In the genomic region with DNA sequence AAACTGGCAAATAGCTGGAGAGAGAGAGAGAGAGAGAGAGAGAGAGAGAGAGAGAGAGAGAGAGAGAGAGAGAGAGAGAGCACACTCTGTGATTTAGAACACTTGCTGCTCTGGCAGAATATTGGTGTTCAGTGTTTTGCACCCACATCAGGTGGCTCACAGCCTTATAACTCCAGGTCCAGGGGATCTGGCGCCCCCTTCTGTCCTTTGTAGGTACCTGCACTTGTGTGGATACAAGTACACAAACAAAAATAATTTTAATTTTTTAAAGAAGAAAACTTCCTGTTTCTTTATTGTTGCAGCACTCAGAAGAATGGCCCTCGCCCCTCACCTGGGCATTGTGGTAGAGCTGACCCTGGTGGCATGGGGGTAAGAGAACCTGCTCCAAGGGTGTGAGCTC, we compare ENCODE assay signal across 8 mouse cellular contexts. TPM values are rescaled to one million over a fixed set of nuclear protein-coding genes. Genes with fewer than 3 reads are reported as not detected.
A peak's percentile ranks its signal among the peaks of the same experiment; 100 is the strongest.
DNase-seq lines count a peak whose midpoint lies in the region; ATAC-seq and TF ChIP-seq lines count a peak whose summit lies in the region.

No protein-coding gene starts in this region.

- no peak overlapping the region for H3K4me3 ChIP-seq in cerebellum, adult 2 months (replicated peaks; ENCODE audit: insufficient read depth, low read depth, low read length)
- no peak overlapping the region for H3K4me3 ChIP-seq in midbrain, embryonic 14.5 days (replicated peaks; ENCODE audit: low read depth, low read length)
- no peak overlapping the region for H3K4me3 ChIP-seq in midbrain, embryonic 10.5 days
- H3K4me3 ChIP-seq in liver, postnatal 0 days (ENCODE audit: low read depth, low read length): no peak overlapping the region

- peak; percentile 73 for TF ChIP-seq CTCF in cerebellum, adult 2 months (IDR thresholded peaks at IDR 0.05; ENCODE audit: borderline replicate concordance, insufficient read depth, low read depth, low read length)
- TF ChIP-seq CTCF in liver, postnatal 0 days (IDR thresholded peaks at IDR 0.05; ENCODE audit: low read depth): peak; percentile 79

- H3K4me2 ChIP-seq in midbrain, embryonic 14.5 days (ENCODE audit: low read length): no peak overlapping the region
- H3K4me2 ChIP-seq in liver, postnatal 0 days (ENCODE audit: low read depth, low read length): no peak overlapping the region

- no peak overlapping the region for H3K27ac ChIP-seq in cerebellum, adult 2 months (ENCODE audit: insufficient read depth, low read length)
- no peak overlapping the region for H3K27ac ChIP-seq in midbrain, embryonic 14.5 days (replicated peaks; ENCODE audit: low read depth, low read length)
- H3K27ac ChIP-seq in midbrain, embryonic 10.5 days (replicated peaks): no peak overlapping the region
- H3K27ac ChIP-seq in liver, postnatal 0 days (ENCODE audit: low read depth): no peak overlapping the region

- H3K36me3 ChIP-seq in midbrain, embryonic 14.5 days (ENCODE audit: control insufficient read depth, insufficient read depth, low read length): no peaks in the 10 kb centered on the region
- no peaks in the 10 kb centered on the region for H3K36me3 ChIP-seq in midbrain, embryonic 10.5 days
- no peaks in the 10 kb centered on the region for H3K36me3 ChIP-seq in liver, postnatal 0 days (replicated peaks; ENCODE audit: insufficient read depth, low read length)

- no peak for ATAC-seq in midbrain, embryonic 14.5 days (ENCODE audit: low FRiP score, low TSS enrichment)
- no peak for ATAC-seq in liver, postnatal 0 days

- no peaks in the 10 kb centered on the region for H3K4me1 ChIP-seq in cerebellum, adult 2 months (ENCODE audit: control insufficient read depth, insufficient read depth, low read length)
- H3K4me1 ChIP-seq in midbrain, embryonic 14.5 days (ENCODE audit: control insufficient read depth, insufficient read depth, low read length): no peaks in the 10 kb centered on the region
- no peaks in the 10 kb centered on the region for H3K4me1 ChIP-seq in midbrain, embryonic 10.5 days
- H3K4me1 ChIP-seq in liver, postnatal 0 days (ENCODE audit: insufficient read depth): no peaks in the 10 kb centered on the region

- TF ChIP-seq POLR2A in cerebellum, adult 2 months (IDR thresholded peaks at IDR 0.05; ENCODE audit: borderline replicate concordance, insufficient read depth, low read length): no peak

- no peak for TF ChIP-seq EP300 in liver, postnatal 0 days (IDR thresholded peaks at IDR 0.05; ENCODE audit: low read depth)

- H3K9ac ChIP-seq in midbrain, embryonic 14.5 days (replicated peaks; ENCODE audit: low read length): no peak overlapping the region
- H3K9ac ChIP-seq in liver, postnatal 0 days (replicated peaks): no peak overlapping the region

- 17% methylated on average over 2 of the region's 2 CpGs for WGBS in cerebellum, adult 2 months
- 15% methylated on average over 2 of the region's 2 CpGs for WGBS in midbrain, embryonic 14.5 days
- WGBS in midbrain, embryonic 10.5 days: 20% methylated on average over 2 of the region's 2 CpGs
- 10% methylated on average over 2 of the region's 2 CpGs for WGBS in liver, postnatal 0 days (ENCODE audit: insufficient replicate concordance)

- no peaks in the 10 kb centered on the region for H3K9me3 ChIP-seq in midbrain, embryonic 14.5 days (ENCODE audit: control insufficient read depth, low read length)
- no peaks in the 10 kb centered on the region for H3K9me3 ChIP-seq in midbrain, embryonic 10.5 days (replicated peaks)
- no peaks in the 10 kb centered on the region for H3K9me3 ChIP-seq in liver, postnatal 0 days (ENCODE audit: low read length)

- no peaks in the 10 kb centered on the region for H3K27me3 ChIP-seq in cerebellum, adult 2 months (ENCODE audit: control insufficient read depth, insufficient read depth, low read length)
- no peaks in the 10 kb centered on the region for H3K27me3 ChIP-seq in midbrain, embryonic 14.5 days (ENCODE audit: control insufficient read depth, insufficient read depth, low read length)
- no peaks in the 10 kb centered on the region for H3K27me3 ChIP-seq in midbrain, embryonic 10.5 days (ENCODE audit: low read depth, poor library complexity, severe bottlenecking)
- 0 out of 2 replicates have a peak, but pooled peaks cover 2% of the 10 kb centered on the region for H3K27me3 ChIP-seq in liver, postnatal 0 days (ENCODE audit: insufficient read depth, low read length)

- DNase-seq in cerebellum, adult 2 months: peak; percentile 33 to 42
- no peak for DNase-seq in cerebellum, postnatal 4 days (ENCODE audit: low spot score in 2 of 2)
- peak; percentile 51 for DNase-seq in midbrain, embryonic 14.5 days
- no peak for DNase-seq in midbrain, embryonic 10.5 days (ENCODE audit: low spot score)
- DNase-seq in cerebellum, postnatal 14 days: peak; percentile 50 to 53
- peak; percentile 55 for DNase-seq in liver, postnatal 0 days
- peak; percentile 34 to 59 for DNase-seq in thymus, adult 18-20 months
- no peak for DNase-seq in right cerebral cortex, postnatal 10 days (ENCODE audit: low spot score in 2 of 2)

RNA-seq across cellular contexts. Expression of gene Gramd1a, which starts 16.5 kb away (rescaled TPM):
- 148 and 153 TPM in 2 replicates for polyA plus RNA-seq in cerebellum, adult 2 months (2012; rRNA removed)
- polyA plus RNA-seq in midbrain, embryonic 14.5 days (2014; fragmentation: Nextera tagmentation; extraction: Ambion mirVana): 205 and 232 TPM in 2 replicates
- polyA plus RNA-seq in midbrain, embryonic 10.5 days (2016; fragmentation: Nextera tagmentation; extraction: Ambion mirVana): 90.0 and 120 TPM in 2 replicates
- polyA plus RNA-seq in liver, postnatal 0 days (2015; fragmentation: Nextera tagmentation; extraction: Ambion mirVana): 7.1 and 8.9 TPM in 2 replicates

RNA-seq across cellular contexts. Expression of gene Scn1b, which starts 45.4 kb away (rescaled TPM):
- polyA plus RNA-seq in cerebellum, adult 2 months (2012; rRNA removed): 1,376 and 1,380 TPM in 2 replicates
- 5.6 TPM in 2 replicates for polyA plus RNA-seq in midbrain, embryonic 14.5 days (2014; fragmentation: Nextera tagmentation; extraction: Ambion mirVana)
- 0.55 and 0.80 TPM in 2 replicates for polyA plus RNA-seq in midbrain, embryonic 10.5 days (2016; fragmentation: Nextera tagmentation; extraction: Ambion mirVana)
- 2.8 and 3.1 TPM in 2 replicates for polyA plus RNA-seq in liver, postnatal 0 days (2015; fragmentation: Nextera tagmentation; extraction: Ambion mirVana)

RNA-seq across cellular contexts. Expression of gene Hpn, which starts 57.1 kb away (rescaled TPM):
- 9.4 and 10.8 TPM in 2 replicates for polyA plus RNA-seq in cerebellum, adult 2 months (2012; rRNA removed)
- 0.26 TPM in 1 of 2 replicates, not detected in the other for polyA plus RNA-seq in midbrain, embryonic 14.5 days (2014; fragmentation: Nextera tagmentation; extraction: Ambion mirVana)
- 1.00 and 1.5 TPM in 2 replicates for polyA plus RNA-seq in midbrain, embryonic 10.5 days (2016; fragmentation: Nextera tagmentation; extraction: Ambion mirVana)
- 250 and 259 TPM in 2 replicates for polyA plus RNA-seq in liver, postnatal 0 days (2015; fragmentation: Nextera tagmentation; extraction: Ambion mirVana)

Comparison
In these comparisons a context has a peak if more than half of its experiments do, and no peak if none do; other contexts are left out.
1. DNase-seq: peak in cerebellum, adult 2 months (2 of 2), midbrain, embryonic 14.5 days (single experiment), cerebellum, postnatal 14 days (2 of 2), liver, postnatal 0 days (single experiment) and thymus, adult 18-20 months (2 of 2); none in cerebellum, postnatal 4 days (0 of 2), midbrain, embryonic 10.5 days (single experiment) and right cerebral cortex, postnatal 10 days (0 of 2).
2. RNA of gene Scn1b, which starts 45.4 kb away (polyA plus RNA-seq): 1,376 to 1,380 TPM in cerebellum, adult 2 months; 5.6 TPM in midbrain, embryonic 14.5 days, 2.8 to 3.1 TPM in liver, postnatal 0 days and 0.55 to 0.80 TPM in midbrain, embryonic 10.5 days; every median in the first group is over 100 times any median in the second.
3. RNA of gene Hpn, which starts 57.1 kb away (polyA plus RNA-seq): 250 to 259 TPM in liver, postnatal 0 days; 9.4 to 10.8 TPM in cerebellum, adult 2 months, 1.00 to 1.5 TPM in midbrain, embryonic 10.5 days and 0.26 TPM in midbrain, embryonic 14.5 days; every median in the first group is over 10 times any median in the second.